Mouse (Mus musculus): ENCODE data around the gene Hsd17b2.
A peak's percentile ranks its signal among the peaks of the same experiment; 100 is the strongest.

Gene Hsd17b2

DNA sequence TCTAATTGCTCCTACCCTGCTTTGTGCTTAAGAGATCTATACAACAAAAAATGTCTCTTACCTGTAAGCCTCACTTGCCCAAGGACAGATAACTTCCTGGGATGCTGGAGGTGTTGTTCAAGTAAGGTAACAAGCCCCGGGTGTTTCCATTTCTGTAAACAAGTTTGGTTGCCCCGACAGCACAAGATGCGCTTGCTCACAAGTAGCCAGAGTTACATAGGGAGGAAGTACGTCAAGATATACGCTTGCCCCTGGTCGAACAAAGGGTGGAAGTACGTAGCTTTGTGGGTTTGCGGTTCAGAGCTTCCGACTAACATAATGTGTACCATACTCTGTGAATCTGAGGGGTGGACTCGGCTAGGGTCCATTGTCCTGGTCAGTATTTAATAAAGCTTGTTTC is 74.4 kb downstream of the Hsd17b2 start:
- DNase-seq = no peak

DNA sequence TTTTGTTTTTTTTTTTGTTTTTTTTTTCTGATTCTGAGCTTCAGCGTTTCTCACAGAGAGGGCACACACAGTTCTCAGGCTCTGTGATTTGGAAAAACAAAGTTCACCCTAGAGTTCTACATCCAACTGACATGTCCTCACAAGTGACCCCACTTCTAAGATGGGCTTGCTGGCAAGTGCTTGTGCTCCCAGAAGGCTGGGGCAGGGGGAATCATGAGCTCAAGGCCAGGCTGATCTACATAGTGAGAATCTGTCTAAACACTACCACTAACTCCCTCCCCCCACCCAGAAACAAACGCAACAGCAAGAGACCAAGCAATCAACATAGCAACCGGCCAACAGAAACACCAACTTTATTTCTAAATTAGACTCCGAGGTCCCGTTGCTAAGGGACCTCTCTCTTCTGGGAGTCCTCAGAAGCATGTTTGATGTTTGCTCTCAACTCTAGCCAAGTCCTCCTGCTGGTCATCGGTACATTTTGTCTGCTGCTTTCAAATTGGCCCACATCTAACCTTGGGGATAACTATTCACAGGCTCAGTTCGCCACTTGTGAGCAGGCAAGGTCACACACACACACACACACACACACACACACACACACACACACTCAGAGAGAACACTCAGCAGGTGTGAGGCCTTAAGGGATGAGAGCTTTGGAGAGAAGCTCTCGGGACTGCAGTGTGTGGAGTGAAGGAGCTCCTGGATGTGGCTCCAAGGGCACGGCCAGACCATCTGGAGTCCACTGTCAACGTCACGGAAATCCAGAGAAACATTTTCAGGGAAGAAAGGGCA is 77.0 kb downstream of the Hsd17b2 start:
- no peak for DNase-seq

DNA sequence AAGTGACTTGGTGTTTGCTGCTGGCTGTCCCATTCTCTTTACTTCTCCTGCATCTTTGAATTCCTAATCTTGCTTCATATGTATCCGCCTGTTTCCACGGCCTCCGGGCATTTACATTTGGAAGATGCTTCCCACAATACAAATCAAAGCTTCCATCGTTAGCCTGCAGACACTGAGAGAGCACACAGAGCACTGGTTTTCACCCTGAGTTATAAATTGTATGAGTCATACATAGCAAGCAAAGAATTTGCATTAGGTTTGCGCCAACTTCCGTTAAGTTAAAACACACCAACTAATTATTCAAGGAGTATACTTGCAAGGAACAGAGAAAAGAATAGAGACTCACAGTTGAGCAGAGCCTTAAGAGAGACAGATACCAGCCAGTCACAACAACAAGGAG is 77.6 kb downstream of the Hsd17b2 start:
- no peak for DNase-seq

DNA sequence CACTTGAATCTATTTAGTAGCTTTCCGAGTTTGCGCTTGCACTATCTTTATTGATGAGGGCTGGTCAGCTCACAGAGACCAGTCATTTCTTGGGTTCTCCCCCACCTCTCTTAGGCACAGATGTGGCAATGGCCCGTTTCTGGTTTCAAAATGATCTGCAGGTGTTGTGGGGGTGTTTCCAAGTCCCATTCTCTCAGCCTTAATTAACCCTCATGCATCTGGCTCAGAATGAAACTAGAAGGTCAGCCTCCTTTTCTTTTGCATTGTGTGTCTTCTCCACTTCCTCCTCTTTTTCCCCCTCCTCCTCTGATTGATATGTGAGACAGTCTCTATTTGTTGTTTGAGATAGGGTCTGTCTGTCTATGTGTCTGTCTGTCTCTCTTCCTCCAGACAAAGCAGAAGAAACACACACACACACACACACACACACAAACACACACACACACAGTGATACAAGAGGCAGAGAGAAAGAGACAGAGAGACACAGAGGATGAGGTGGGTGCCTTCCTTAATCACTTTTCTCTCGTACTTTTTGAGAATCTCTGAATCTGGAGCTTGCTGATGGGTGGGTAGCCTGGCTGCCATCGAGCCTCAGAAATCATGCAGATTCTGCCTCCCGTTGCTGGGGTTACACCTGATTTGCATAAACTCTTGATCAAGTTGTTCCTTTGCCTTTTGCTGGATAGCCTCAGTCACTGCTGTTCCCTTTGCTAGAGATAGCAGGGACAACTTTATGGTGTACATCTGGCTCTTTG is 79.8 kb downstream of the Hsd17b2 start:
- no peak for DNase-seq

DNA sequence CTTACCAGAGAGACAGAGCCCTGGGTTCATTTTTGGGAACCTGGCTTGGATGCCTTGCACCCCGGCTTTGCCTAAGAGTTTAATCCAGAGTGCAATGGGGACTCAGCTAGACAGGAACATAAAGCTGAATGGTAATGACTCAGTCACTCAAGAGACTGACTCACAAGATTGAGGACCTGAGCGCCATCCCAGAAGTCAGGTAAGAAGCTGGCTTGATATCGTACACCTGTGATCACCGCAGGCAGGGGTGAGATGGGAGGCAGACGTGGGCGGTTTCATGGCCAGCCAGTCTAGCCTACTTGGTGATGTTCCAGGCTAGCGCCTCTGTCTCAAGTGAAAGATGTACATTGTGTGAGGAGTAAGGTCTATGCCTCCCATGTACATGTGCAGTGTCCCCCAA is 81.3 kb downstream of the Hsd17b2 start:
- no peak for DNase-seq

DNA sequence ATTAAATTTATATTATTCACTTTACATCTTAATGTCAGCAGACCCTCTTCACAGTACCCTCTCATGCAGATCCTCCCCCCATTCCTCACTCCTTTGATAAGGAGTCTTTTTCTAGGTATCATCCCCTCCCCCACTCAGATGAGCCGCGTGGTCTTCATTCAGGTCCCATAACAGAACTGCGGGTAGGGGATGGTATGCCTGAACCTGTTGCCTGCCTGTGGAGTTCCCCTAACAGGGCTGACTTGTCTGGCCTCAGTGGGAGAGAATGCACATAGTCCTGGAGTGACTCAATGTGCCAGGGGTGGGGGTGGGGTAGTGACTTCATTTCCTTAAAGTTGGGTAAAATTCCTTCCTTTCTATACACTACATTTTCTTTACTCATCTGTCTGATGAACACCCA is 84.7 kb downstream of the Hsd17b2 start:
- no peak for DNase-seq

DNA sequence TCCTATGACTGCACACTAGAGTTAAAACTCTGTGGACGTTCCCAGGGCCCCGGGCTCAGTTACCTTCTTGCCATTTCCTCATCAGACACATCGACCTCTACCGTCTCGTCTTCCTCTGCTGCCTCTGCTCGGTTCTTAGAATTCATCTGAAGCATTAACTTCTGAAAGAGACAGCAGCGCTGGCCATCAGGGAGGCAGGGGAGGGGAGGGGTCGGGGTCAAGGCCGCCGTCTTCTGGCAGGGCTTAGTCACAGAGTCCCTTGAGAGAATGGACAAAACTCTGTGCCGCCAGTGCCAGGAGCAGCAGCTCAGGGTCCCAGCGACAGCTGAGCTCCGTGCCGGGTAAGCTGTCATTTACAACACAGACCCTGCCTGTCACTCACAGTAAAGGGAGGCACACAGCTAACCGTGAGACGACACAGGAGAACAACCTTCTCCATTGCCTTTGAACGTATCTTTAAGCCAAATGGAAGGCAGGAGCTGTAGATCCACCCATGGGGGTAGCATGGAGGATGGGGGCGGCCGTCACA is 91.0 kb downstream of the Hsd17b2 start:
- DNase-seq = no peak

DNA sequence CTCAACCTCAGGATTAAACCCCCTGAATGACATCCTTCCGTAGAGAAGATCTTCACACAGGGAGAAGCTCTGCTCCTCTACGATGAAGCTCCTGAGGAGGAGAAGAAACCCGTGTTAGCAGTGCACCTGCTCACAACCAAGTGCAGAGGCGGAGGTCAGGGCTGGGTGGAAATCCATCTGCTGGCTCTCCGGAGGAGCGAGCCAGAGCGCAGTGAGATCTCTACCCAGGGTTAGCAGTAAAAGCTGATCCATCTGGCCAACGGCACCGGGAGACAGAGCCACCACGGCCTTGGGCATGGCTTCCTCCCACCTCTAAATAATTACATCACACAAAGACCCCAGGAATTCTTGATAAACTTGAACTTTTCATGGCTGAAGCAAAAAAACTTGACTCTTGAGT is 92.9 kb downstream of the Hsd17b2 start:
- DNase-seq = peak; percentile 64 to 72

DNA sequence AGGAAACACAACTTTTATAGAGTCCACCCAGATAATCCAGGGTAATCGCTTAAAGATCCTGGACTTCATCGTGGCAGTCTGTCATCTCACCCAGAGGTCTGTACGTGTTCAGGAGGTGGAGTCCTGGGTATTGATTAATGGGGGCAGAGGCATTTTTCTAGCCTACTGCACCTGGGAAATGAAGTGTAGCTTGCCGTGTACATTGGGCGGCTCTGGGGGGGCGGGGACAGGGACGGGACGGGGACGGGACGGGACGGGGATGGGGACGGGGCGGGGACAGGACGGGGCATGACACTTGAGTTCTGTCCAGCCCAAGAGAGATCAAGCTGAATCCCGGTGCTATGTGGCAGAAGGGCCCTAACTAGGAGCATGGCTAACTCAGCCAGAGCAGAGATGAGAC is 94.8 kb downstream of the Hsd17b2 start:
- DNase-seq = no peak

DNA sequence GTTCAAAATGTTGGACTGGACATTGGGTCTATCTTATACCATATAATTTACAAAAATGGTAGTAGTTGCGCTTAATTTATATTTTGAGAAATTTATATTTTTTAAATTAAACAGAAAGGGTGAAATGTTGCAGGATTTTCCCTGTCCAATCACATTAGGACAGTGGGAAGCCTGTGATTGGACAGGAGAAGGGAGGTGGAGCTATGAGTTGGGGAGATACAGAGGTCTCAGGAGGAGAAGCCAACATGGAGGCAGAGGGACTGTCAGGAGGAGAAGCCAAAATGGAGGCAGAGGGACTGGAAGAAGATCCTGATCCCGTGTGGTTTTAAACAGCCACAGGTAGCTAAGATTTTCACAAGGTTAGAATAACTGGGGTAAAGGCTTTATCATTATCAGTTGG is 96.4 kb downstream of the Hsd17b2 start:
- DNase-seq = no peak

DNA sequence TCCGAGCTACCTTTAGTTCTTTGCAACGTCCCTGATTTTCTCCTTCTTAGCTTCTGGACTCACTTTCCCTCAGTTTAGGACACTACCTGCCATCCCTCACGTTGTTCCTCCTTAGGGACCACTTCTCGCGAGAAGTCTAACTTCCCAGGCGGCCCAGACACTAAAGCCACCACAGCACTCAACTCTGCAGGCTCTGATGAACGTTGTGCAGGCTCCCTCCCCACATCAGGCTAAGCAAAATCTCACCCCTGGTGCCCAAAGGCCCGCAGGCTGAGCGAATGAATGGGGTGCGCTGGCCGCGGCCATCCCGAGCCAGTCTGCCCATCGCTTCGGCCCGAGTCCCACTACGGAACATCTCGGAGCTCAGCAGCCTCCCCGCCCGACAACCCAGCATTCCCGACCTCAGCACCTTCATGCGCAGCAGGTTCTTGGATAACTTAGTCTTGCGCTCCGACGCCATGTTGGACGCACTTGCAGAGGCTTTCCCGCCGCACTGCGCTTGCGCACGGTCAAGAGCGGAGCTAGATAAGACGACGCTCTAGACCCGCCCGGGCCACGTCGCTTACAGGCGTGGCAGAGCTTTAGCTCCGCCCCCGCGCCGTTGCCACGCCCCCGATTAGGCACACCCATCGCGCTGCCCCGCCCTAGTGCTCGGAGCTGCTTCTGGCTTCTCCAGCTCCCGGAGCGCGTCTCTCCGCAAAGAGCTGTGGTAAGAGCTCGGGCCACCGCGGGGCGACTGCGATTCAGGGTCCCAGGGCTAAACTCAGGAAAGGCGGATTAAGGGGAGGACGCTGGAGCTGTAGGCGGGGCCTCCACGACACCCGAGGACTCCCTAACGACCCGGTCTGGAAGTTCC is 100.0 kb downstream of the Hsd17b2 start, which contains the start of gene Mphosph6:
Gene Mphosph6 (minus strand): TSS at position 501 of the 856 bp plus-strand sequence.
- peak; percentile 96 to 98 for DNase-seq

DNA sequence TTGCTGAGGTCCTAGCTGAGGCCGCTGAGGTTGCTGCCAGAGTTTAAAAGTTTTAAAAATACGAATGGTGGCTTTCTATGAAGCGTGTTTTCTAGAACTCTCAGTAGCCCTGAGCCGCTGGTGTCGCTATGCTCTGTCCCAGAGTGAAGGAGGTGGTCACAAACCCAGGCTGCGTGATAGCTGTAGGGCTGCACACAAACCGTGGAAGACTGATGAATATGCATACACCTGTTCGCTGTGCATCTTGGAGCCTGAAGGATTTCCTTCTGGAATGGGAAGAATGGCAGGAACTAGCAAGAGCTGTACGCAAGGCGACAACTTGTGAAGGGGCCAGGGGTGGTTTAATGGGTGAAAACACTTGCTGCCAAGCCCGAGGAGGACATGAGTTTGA is 100.6 kb downstream of the Hsd17b2 start:
- no peak for DNase-seq

DNA sequence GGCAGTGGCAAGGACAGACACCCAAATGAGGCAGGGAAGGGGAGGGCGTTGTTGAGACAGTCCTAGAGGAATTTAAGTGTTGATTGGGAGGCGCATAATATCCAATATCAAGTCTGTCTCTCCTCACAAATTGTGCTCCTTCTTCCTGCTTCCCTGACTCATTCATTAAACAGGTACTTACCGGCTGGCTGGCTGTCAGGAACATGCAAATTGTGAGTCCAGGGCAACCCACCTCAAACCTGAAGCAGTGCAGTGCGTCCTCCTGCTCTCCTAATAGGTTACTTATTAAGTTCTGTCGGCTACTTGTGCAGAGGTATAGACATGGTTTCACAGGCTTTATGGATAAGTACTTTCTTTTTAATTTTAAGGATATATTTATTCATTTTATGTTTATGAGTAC is 103.7 kb downstream of the Hsd17b2 start:
- DNase-seq = no peak

All from cerebellum, adult 18-20 months (tissue).